Mouse (Mus musculus) kidney, adult 2 months (tissue): ENCODE measurements around the gene Gm6614. TPM values are rescaled to one million over a fixed set of nuclear protein-coding genes. Genes with fewer than 3 reads are reported as not detected.

Experiments used
- DNase-seq: peaks from one replicate; pipeline ENCODE4 v3.0.0; 2021
- H3K27ac ChIP-seq: fragments of 200-500 bp; 2 replicates; pipeline ENCODE4 v1.5.1; 2012; ENCODE audit warnings: low read depth, low read length, control low read depth, inconsistent platforms; ENCODE audit not compliant: insufficient read depth
- H3K27me3 ChIP-seq: fragments of 200-500 bp; replicated peaks from 2 replicates; pipeline ENCODE4 v1.6.1; 2012; ENCODE audit warnings: mild to moderate bottlenecking, moderate library complexity, low read length, inconsistent platforms; ENCODE audit not compliant: control insufficient read depth, insufficient read depth
- H3K36me3 ChIP-seq: fragments of 200-500 bp; 2 replicates; pipeline ENCODE4 v1.6.1; 2012; ENCODE audit warnings: mild to moderate bottlenecking, moderate library complexity, low read length, inconsistent platforms; ENCODE audit not compliant: control insufficient read depth, insufficient read depth
- H3K4me1 ChIP-seq: fragments of 200-500 bp; 2 replicates; pipeline ENCODE4 v1.6.1; 2011; ENCODE audit warnings: low read length; ENCODE audit not compliant: control insufficient read depth, insufficient read depth
- H3K4me3 ChIP-seq: fragments of 200-500 bp; 2 replicates; pipeline ENCODE4 v1.5.1; 2011; ENCODE audit warnings: mild to moderate bottlenecking, low read depth, low read length, control low read depth; ENCODE audit not compliant: insufficient read depth
- CTCF ChIP-seq: fragments of 200-500 bp; conservative IDR thresholded peaks from 2 replicates; pipeline ENCODE4 v1.5.1; 2011; ENCODE audit warnings: low read depth, mild to moderate bottlenecking, control low read depth, low read length, moderate library complexity, mixed read lengths; ENCODE audit not compliant: insufficient read depth, insufficient read length
- POLR2A ChIP-seq: fragments of 200-500 bp; IDR thresholded peaks from one replicate; pipeline ENCODE4 v1.6.1; 2011; ENCODE audit warnings: low read depth, low read length, control low read depth
- WGBS: fragments of 180-500 bp; shearing (Covaris S2); methylation state at CpG from one replicate; pipeline ENCODE4 v1.1.7; 2018; 5-methylcytosine and 5-hydroxymethylcytosine counted together
- polyA plus RNA-seq: library from polyadenylated mRNA; depleted of rRNA; stranded (reverse); fragments of >200 nt; gene quantifications from 2 replicates; pipeline ENCODE4 v1.2.3, GENCODE M21; 2012; rRNA removed

Gene Gm6614
- polyA plus RNA-seq, 1 experiment, result 0.06 TPM

DNA sequence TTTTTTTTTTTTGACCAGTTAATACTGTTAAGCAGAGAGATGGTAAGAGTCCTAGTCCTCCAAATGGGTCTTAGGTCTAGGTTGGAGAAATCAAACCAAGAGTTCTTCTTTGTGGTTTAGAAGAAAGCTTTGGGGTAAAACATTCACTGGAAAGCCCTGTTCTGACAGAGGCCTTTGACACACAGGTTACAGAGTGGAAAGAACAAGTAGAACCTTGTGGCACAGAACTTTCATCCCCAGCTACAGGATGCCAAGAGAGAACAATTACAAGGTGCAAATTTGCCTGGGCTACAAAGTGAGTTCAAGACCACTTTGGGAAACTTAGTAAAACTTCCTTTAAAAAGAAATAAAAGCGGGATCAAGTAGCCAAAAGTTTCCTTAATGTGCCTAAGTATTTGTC is 70.8 kb downstream of the Gm6614 start:
- WGBS, result 81% methylated on average over 1 of the region's 1 CpGs
- Histone ChIP-seq H3K27ac (no peak overlapping the region), H3K4me1 (no peaks in the 10 kb centered on the region), H3K27me3 (no peaks in the 10 kb centered on the region), H3K4me3 (no peak overlapping the region), H3K36me3 (no peaks in the 10 kb centered on the region)
- peak; percentile 52 for DNase-seq
- no peak for TF ChIP-seq POLR2A
- no peak for TF ChIP-seq CTCF

Other genes with a start within 250 kb of the Gm6614 start
- gene Gm5724, start 237.6 kb downstream of the Gm6614 start, polyA plus RNA-seq, result not detected in 2 replicates
- 0.50 and 0.70 TPM in 2 replicates for gene Slco1a4, start 155.2 kb downstream of the Gm6614 start, polyA plus RNA-seq
- gene Slco1a1, start 64.5 kb downstream of the Gm6614 start, polyA plus RNA-seq, result not detected in 2 replicates
- 41.4 and 41.9 TPM in 2 replicates for gene Slco1a6, start 197.1 kb upstream of the Gm6614 start, polyA plus RNA-seq